Mouse (Mus musculus) heart, embryonic 16.5 days (tissue): ENCODE results near the gene Kdelr3. TPM values are rescaled to one million over a fixed set of nuclear protein-coding genes. Genes with fewer than 3 reads are reported as not detected.
A peak's percentile ranks its signal among the peaks of the same experiment; 100 is the strongest.

Experiments
- ATAC-seq: fragments of 200-750 bp; cut with Nextera tagmentation; replicated peaks from 2 replicates; pipeline ENCODE4 v1.8.0; 2017; ENCODE audit warnings: moderate number of reproducible peaks; ENCODE audit not compliant: insufficient read depth, low FRiP score; ENCODE audit errors: extremely low read depth
- H3K27ac ChIP-seq: fragments of 300-500 bp; sonication (generic); 2 replicates; pipeline ENCODE4 v1.5.1; 2014; ENCODE audit warnings: mild to moderate bottlenecking, low read length, control low read depth, moderate library complexity
- H3K27me3 ChIP-seq: fragments of 300-500 bp; sonication (generic); 2 replicates; pipeline ENCODE4 v1.6.1; 2014; ENCODE audit warnings: low read length, mixed read lengths; ENCODE audit not compliant: control insufficient read depth, insufficient read depth
- H3K36me3 ChIP-seq: fragments of 300-500 bp; sonication (generic); 2 replicates; pipeline ENCODE4 v1.6.1; 2014; ENCODE audit not compliant: control insufficient read depth, insufficient read depth
- H3K4me1 ChIP-seq: fragments of 300-500 bp; sonication (generic); 2 replicates; pipeline ENCODE4 v1.6.1; 2014; ENCODE audit warnings: low read length, mixed read lengths; ENCODE audit not compliant: control insufficient read depth, insufficient read depth
- H3K4me2 ChIP-seq: fragments of 300-500 bp; sonication (generic); 2 replicates; pipeline ENCODE4 v1.6.1; 2014; ENCODE audit warnings: low read depth, mild to moderate bottlenecking, control low read depth, low read length
- H3K4me3 ChIP-seq: fragments of 300-500 bp; sonication (generic); 2 replicates; pipeline ENCODE4 v1.5.1; 2014; ENCODE audit warnings: mild to moderate bottlenecking, control low read depth, low read length
- H3K9ac ChIP-seq: fragments of 300-500 bp; sonication (generic); 2 replicates; pipeline ENCODE4 v1.6.1; 2014; ENCODE audit warnings: low read length, control low read depth
- H3K9me3 ChIP-seq: fragments of 300-500 bp; sonication (generic); replicated peaks from 2 replicates; pipeline ENCODE4 v1.6.1; 2016; ENCODE audit warnings: low read length; ENCODE audit not compliant: control insufficient read depth
- WGBS: fragments of 180-500 bp; shearing (Covaris S2); extraction: QIAGEN DNeasy Blood & Tissue Kit; methylation state at CpG from one replicate; pipeline ENCODE4 v1.1.7; 2014; 5-methylcytosine and 5-hydroxymethylcytosine counted together
- polyA plus RNA-seq: library from polyadenylated mRNA; unstranded; fragments of >200 nt; fragmentation: Nextera tagmentation; extraction: Ambion mirVana; gene quantifications from 2 replicates; pipeline ENCODE4 v1.2.1, GENCODE M21; 2015

Gene Kdelr3
- polyA plus RNA-seq, 1 experiment from 2014 or later = 69.8 TPM

- H3K4me1 ChIP-seq = peaks cover 9% of the 10 kb centered on the region
- ATAC-seq = peak; percentile 98
- peak within 1 kb of the TSS; percentile 99 for H3K27ac ChIP-seq
- peak within 1 kb of the TSS; percentile 100 for H3K9ac ChIP-seq
- H3K4me3 ChIP-seq = peak within 1 kb of the TSS; percentile 96
- H3K4me2 ChIP-seq = peak within 1 kb of the TSS; percentile 89
- no peaks in the 10 kb centered on the region for H3K9me3 ChIP-seq
- H3K27me3 ChIP-seq = peaks cover 5% of the 10 kb centered on the region; the same call in 1 of the 2 replicates
- 2% methylated on average over 84 of the region's 84 CpGs for WGBS
- peaks cover 23% of the 10 kb centered on the region for H3K36me3 ChIP-seq
Measured at GRCm38 (mm10) chr15:79546410-79547288, 30.4 kb downstream of the Kdelr3 start, which contains the start of gene Ddx17. Ddx17 (minus strand) TSS chr15:79546741.

DNA sequence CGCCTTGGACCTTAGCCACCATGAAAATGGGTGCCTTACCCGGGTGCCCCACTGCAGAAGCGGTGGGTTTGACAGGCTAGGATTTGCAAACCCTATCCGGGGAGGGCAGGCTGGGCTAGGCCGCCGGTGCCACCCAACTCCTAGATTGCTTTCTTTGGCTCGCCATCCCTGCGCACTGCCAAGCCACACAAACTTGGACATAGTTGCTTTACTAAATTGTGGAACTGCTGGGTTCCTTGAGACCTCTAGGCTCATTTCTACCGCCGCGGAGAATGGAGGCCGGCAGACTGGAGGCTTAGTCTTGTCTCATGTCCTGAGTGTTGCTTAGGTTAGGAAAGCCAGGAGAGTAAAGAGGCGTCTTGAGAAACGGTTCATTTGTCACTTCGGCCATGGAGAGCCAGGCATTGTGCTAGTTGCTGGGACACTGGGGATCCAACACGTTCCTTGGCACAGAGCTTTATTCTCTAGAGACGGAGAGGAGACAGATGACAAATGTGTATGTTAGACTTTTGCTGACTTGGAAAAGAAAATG lies 31.1 kb downstream of the Kdelr3 start:
- Histone ChIP-seq H3K4me2 (peak overlapping the region; percentile 77), H3K27me3 (peaks cover 5% of the 10 kb centered on the region; the same call in 1 of the 2 replicates), H3K36me3 (peaks cover 19% of the 10 kb centered on the region), H3K4me3 (peak overlapping the region; percentile 96), H3K27ac (peak overlapping the region; percentile 97), H3K4me1 (peaks cover 9% of the 10 kb centered on the region), H3K9me3 (no peaks in the 10 kb centered on the region), H3K9ac (peak overlapping the region; percentile 75)
- WGBS = 72% methylated on average over 17 of the region's 17 CpGs
- no peak for ATAC-seq

DNA sequence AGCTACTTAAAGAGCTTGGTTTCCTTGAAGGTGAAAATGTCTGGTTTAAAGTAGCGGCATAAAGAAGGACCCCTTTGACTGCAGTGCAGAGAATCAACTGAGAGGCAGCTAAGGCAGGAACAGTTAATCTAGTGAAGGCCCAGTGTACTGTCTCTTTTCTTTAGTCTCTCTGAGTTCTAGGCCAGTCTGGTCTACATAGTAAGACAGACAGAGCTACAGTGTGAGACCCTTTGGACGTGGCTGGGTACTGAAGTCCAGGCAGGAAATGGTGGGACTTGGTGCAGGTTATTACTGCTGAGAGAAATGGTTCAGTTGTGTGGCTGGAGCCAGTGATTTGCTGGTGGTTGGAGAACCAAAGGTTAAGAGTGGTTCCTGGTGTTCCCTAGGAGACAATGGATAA lies 32.0 kb downstream of the Kdelr3 start:
- Histone ChIP-seq H3K9me3 (no peaks in the 10 kb centered on the region), H3K4me3 (no peak overlapping the region), H3K9ac (no peak overlapping the region), H3K27ac (no peak overlapping the region), H3K4me2 (no peak overlapping the region), H3K27me3 (peaks cover 5% of the 10 kb centered on the region; the same call in 1 of the 2 replicates), H3K4me1 (peaks cover 9% of the 10 kb centered on the region), H3K36me3 (peaks cover 11% of the 10 kb centered on the region)
- WGBS = 93% methylated on average over 2 of the region's 2 CpGs
- no peak for ATAC-seq

DNA sequence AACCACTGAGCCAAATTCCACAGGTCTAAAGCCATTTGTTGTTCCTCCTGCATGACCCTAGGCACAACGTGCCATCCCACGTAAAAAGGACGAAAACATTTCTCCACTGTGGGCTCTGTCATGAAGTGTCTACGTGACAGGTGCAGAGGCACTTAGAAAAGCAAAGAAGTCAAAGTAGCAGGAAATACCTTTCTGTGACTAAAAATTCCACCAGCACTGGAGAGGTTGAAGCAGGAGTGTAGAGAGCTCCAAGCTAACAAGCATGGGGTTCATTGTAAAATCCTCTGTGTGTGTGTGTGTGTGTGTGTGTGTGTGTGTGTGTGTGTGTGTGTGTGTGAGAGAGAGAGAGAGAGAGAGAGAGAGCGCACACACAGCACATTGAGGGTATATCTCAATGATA lies 36.4 kb downstream of the Kdelr3 start:
- Histone ChIP-seq H3K4me3 (no peak overlapping the region), H3K27me3 (peaks cover 5% of the 10 kb centered on the region; the same call in 1 of the 2 replicates), H3K27ac (no peak overlapping the region), H3K36me3 (no peaks in the 10 kb centered on the region), H3K9me3 (no peaks in the 10 kb centered on the region), H3K4me1 (no peaks in the 10 kb centered on the region), H3K4me2 (no peak overlapping the region), H3K9ac (no peak overlapping the region)
- ATAC-seq = no peak
- 60% methylated on average over 5 of the region's 5 CpGs for WGBS

DNA sequence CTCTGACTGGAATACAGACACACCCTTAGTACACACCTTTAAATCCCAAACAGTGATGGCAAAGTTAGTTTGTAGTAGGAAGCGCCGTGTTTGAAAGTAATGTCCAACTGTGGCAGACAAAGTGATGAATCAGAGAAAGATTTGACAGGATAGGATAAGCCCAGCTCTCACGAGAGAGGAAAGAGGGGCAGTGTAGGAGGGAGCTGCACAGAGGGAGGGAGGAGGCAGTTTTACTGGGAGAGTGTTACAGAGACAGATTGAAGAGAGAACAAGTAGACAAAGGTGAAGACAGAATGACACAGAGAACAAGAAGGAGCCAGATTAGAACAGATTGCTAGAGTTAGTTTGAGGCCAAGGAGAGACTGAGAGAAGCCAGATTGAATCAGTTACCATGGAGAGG lies 43.4 kb downstream of the Kdelr3 start:
- Histone ChIP-seq H3K4me2 (no peak overlapping the region), H3K27me3 (no peaks in the 10 kb centered on the region), H3K36me3 (no peaks in the 10 kb centered on the region), H3K9me3 (no peaks in the 10 kb centered on the region), H3K27ac (no peak overlapping the region), H3K9ac (no peak overlapping the region), H3K4me3 (no peak overlapping the region), H3K4me1 (peaks cover 9% of the 10 kb centered on the region; the same call in 1 of the 2 replicates)
- no peak for ATAC-seq
- WGBS = 53% methylated on average over 3 of the region's 3 CpGs

- 40% methylated on average over 9 of the region's 9 CpGs for WGBS
- no peaks in the 10 kb centered on the region for H3K27me3 ChIP-seq
- peak overlapping the region; percentile 68 for H3K27ac ChIP-seq
- H3K4me2 ChIP-seq = peak overlapping the region; percentile 50
- no peak; the same call in 1 of the 2 replicates for ATAC-seq
- peaks cover 9% of the 10 kb centered on the region; the same call in 1 of the 2 replicates for H3K4me1 ChIP-seq
- no peaks in the 10 kb centered on the region for H3K9me3 ChIP-seq
- H3K4me3 ChIP-seq = no peak overlapping the region; the same call in 1 of the 2 replicates
- no peaks in the 10 kb centered on the region for H3K36me3 ChIP-seq
- H3K9ac ChIP-seq = peak overlapping the region; percentile 21; the same call in 1 of the 2 replicates
Measured at GRCm38 (mm10) chr15:79562417-79562816, 46.2 kb downstream of the Kdelr3 start.

DNA sequence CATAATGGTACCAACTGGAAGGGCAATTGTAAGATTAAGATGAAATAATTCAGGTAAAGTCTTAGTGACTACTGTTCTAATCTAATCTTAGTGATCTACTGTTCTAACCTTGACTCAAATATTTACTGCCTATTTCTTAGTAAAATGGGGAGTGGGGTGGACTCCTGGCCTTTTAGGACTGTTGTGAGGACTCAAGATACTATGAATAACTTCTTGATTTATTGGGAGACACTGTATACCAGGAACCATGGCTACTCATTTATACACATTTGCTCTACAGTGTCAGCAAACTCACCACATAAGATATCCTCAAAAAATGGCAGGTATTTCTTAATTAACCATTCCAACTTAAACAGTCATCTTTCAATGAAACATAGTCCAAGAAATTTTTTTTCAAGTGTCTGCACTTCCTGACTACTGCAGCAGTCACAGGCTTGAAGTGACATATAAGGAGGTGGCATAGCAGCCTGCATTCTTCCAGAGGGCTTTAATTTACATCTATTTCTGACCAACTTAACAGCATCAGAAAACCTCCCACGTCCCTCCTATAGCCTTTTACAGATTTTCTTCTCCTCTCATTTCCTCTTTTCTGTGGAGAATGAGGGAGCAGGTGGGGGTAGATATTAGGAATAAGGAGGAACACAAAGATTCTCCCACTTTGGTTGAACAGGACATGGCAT lies 59.5 kb downstream of the Kdelr3 start:
- no peak overlapping the region for H3K4me2 ChIP-seq
- WGBS = 46% methylated on average over 1 of the region's 1 CpGs
- no peaks in the 10 kb centered on the region for H3K36me3 ChIP-seq
- no peak for ATAC-seq
- no peak overlapping the region for H3K4me3 ChIP-seq
- H3K9ac ChIP-seq = no peak overlapping the region
- no peak overlapping the region for H3K27ac ChIP-seq
- no peaks in the 10 kb centered on the region for H3K27me3 ChIP-seq
- no peaks in the 10 kb centered on the region for H3K4me1 ChIP-seq
- H3K9me3 ChIP-seq = no peaks in the 10 kb centered on the region

GRCm38 (mm10) chr15:79576947-79577346 lies 60.7 kb downstream of the Kdelr3 start:
- WGBS = 93% methylated on average over 2 of the region's 2 CpGs
- H3K4me1 ChIP-seq = no peaks in the 10 kb centered on the region
- no peak overlapping the region for H3K4me2 ChIP-seq
- no peak overlapping the region for H3K27ac ChIP-seq
- no peak overlapping the region for H3K9ac ChIP-seq
- no peak overlapping the region for H3K4me3 ChIP-seq
- no peaks in the 10 kb centered on the region for H3K9me3 ChIP-seq
- no peaks in the 10 kb centered on the region for H3K36me3 ChIP-seq
- no peak for ATAC-seq
- H3K27me3 ChIP-seq = no peaks in the 10 kb centered on the region
